Mouse (Mus musculus): ENCODE results near the gene Gm38393.

Gene Gm38393

GRCm38 (mm10) chr7:60004606-60005330, at the start of gene Gm38393, which contains the start of gene Snurf:
Gene Gm38393, minus strand, starts transcription at chr7:60005064.
Gene Snurf, minus strand, starts transcription at chr7:60005049.
- DNase-seq: peak; percentile 89

- peak; percentile 60 for DNase-seq
Observed at GRCm38 (mm10) chr7:60047481-60048201, 42.8 kb upstream of the Gm38393 start.

GRCm38 (mm10) chr7:60013186-60013585, 8.3 kb upstream of the Gm38393 start:
- DNase-seq: no peak

GRCm38 (mm10) chr7:60007727-60008360, 3.0 kb upstream of the Gm38393 start:
- DNase-seq: no peak

GRCm38 (mm10) chr7:60006262-60006661, 1.4 kb upstream of the Gm38393 start:
- no peak for DNase-seq

GRCm38 (mm10) chr7:60003921-60004605, 801 bp downstream of the Gm38393 start:
- DNase-seq: peak; percentile 40

GRCm38 (mm10) chr7:60003006-60003865, 1.6 kb downstream of the Gm38393 start:
- peak; percentile 35 for DNase-seq

- DNase-seq: no peak
Observed at GRCm38 (mm10) chr7:59978646-59979045, 26.2 kb downstream of the Gm38393 start.

Data from cerebellum, adult 11 months (tissue).